Mouse (Mus musculus): ENCODE data around the gene Tns4.

Tns4 gene

GRCm38 (mm10) chr11:99089077-99089601 is at the start of gene Tns4:
TSS of gene Tns4 (minus strand) at chr11:99089306.
- no peak for DNase-seq

DNA sequence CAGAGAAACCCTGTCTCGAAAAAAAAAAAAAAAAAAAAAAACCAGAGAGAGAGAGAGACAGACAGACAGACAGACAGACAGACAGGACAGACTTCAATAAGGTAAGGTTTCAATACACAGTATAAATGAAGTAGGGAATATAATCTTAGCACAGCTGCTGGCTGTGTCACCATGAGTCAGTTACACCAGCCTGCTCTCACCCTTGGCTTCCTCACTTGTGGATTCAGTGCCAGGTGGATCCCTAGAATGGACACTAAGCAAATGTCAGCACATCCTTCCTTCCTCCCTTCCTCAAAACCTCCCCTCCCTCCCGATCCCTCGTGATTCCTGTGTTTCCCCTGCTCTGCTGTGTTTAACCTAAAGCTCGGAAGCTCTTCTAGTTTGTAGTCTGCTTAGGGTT is 48.3 kb upstream of the Tns4 start:
- no peak for DNase-seq

DNA sequence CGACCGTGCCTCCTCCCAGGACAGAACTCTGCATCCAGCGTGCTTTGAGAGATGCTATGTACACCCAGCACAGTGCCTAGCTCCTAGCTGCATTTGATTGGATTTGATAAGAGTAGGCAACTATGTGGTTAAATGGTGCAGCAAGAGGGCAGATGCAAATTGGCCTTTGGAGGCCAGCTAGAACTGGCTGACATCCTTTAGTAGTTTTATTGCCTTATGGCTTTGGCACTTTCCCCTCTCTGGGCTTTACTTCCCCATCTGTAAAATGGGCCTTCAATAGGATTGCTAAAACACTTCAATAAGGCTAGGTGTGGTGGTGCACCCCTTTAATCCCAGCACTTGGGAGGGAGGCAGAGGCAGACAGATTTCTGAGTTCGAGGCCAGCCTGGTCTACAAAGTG is 47.9 kb upstream of the Tns4 start:
- no peak for DNase-seq

DNA sequence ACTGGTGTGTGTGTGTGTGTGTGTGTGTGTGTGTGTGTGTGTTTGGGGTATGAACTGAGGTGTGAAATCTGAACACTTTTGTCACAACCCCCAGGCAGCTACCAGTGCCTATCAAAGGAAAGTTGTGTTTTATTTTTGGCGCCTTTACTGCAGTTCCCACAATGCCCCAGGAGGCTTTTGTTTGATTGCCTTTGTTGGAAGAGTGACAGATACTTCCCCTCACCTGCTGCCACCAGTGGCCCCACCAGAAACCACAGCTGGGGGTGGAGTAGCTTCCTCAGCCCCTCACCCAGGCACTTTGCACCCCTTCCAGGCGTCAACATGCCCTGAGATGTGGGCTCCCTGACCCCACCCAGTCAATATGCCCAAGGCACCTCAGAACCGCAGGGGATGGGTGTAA is 47.3 kb upstream of the Tns4 start:
- DNase-seq: no peak

DNA sequence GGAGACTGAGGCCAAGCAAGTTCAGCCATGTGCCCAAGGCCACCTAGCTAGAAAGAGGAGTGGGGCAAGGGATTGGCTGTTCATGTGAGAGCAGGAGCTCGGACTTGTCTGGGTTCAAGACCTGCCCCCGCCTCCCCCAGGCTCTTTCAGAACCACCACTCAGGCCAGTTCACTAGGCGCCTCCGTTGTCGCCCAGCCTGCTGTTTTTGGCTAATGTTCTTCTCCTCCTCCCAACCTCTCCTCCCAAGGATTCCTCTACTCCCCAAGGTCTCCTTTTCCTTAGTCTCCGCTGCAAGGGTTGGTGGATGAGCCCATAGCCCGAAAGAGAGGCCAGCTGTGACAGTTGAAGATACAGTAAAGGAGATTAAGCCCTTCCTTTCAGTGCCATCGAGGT is 45.9 kb upstream of the Tns4 start:
- DNase-seq: no peak

DNA sequence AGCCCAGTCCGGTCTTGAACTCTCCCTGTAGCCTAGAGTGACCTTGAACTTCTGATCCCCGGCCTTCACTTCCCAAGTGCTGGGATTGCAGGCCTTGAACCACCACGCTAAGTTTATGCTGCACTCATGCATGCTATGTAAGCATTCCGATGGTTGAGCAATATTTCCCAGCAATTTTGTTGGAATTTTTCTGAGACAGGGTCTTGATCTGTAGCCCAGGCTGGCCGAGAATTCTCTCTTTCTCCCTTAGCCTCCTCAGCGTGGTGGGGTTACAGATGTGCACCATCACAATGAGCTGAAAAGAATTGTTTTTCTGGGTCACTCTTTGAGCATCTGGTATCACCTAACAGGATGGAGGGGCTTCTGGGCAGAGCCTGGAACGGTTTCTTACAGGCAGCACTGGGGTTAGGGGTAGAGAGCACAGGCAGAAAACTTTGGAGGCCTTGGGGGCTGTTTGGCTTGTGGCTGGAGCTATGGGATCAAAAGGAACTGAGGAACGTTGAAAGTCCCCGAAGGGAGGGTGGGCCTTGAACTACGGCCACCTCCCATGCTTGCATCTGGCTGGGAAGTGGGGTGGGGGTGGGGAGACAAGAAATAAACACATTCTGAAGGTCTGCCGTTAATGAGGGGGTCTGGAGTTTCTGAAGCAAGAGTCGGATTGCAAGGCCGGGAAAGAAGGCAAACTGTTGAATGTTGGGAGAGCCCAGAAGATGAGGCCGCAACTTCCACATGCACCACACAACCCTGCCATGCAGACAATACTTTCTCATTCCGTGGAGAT is 45.4 kb upstream of the Tns4 start:
- DNase-seq: no peak

GRCm38 (mm10) chr11:99133285-99133897 is 44.3 kb upstream of the Tns4 start:
- DNase-seq: no peak

DNA sequence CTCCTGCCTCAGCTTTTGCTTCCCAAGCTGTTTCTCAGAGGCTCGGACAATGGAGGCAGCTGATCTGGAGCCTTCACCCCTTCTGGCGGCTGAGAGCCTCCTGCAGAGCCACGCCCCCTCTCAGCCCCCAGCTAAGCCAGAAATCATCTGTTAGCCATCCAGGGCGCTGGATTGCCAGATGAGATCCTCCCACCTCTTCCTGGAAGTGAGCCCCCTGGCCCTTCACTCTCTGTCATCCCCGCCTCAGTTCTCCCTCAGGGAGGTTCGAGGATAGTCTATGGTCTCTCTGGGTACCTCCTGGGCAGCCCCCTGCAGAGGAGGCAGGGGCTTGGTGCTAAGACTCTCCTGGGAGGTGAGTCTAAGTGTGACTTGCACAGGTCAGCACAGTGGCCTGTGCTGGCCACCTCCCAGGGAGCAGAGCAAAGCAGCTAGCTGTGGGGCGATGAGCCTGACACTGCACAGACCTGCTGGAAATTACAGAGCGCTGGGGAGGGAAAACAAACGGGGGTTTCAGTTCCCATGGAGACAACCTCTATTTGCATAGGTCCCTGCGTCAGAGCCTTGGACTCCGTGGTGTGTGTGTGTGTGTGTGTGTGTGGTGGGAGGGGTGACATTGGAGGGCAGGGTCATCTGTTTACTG is 43.1 kb upstream of the Tns4 start:
- DNase-seq: no peak

DNA sequence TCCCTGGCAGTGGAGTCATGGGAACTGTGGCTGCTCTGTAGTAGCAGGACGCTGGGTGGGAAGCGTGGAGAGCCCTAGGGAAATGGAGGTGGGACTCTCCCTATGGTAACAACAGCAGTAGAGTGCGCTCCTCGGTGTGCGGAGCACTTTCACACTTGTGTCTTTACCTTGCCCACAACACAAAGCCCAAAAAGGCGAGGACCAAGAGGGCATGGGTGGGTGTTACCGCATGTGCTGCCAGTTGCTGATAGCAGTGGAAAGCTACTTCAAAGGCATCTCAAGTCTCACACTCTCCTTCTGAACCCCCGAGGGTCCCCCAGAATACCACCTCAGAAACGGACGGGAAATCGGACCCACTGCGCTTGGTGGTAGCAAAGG is 42.3 kb upstream of the Tns4 start:
- DNase-seq: no peak

DNA sequence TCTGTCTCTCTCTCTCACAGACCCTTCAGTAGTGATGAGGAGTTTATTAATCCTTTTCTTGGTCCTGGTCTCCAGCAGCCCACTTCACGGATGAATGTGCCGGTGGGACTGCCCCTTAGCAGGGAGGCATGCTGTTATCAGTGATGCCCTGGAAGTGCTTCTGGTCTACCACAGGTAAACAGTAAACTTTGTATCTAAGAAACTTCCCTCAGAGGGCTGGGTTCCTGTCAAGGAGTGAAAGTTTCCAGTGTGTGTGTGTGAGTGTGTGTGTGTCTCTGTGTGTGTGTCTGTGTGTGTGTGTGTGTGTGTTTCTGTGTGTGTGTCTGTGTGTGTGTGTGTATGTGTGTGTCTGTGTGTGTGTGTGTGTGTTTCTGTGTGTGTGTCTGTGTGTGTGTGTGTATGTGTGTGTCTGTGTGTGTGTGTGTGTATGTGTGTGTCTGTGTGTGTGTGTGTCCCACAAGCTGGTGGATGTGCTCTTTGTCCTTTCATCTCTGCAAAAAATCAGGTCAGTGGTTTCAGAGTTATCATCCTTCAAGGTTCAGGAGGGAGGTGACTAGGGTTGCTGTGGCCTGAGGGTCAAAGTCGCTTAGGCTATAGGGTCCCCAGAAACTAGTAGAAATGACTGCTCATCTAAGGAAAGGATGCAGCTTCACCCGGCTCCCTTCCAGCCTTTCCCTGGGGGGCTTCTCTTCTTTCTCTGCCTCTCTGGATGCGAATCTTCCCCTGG is 41.8 kb upstream of the Tns4 start:
- no peak for DNase-seq

DNA sequence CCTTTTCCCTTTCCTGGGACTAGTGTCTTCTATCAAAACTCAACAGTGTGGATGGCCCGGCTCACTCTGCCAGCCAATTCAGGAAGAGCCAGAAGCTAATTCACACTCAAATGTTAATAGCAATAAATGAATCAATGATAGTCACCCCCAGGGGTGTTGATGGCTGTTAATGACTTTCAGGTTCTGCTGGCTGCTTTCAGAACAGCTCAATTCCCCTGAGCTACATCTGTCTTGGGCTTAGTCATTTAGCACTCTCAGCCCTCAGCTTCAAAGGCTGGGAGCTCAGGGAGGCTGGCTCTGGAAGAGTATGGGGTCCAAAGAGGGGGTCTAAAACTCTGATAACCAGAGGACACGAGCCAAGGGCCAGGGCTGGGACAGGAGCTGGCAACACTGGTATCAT is 40.2 kb upstream of the Tns4 start:
- no peak for DNase-seq

DNA sequence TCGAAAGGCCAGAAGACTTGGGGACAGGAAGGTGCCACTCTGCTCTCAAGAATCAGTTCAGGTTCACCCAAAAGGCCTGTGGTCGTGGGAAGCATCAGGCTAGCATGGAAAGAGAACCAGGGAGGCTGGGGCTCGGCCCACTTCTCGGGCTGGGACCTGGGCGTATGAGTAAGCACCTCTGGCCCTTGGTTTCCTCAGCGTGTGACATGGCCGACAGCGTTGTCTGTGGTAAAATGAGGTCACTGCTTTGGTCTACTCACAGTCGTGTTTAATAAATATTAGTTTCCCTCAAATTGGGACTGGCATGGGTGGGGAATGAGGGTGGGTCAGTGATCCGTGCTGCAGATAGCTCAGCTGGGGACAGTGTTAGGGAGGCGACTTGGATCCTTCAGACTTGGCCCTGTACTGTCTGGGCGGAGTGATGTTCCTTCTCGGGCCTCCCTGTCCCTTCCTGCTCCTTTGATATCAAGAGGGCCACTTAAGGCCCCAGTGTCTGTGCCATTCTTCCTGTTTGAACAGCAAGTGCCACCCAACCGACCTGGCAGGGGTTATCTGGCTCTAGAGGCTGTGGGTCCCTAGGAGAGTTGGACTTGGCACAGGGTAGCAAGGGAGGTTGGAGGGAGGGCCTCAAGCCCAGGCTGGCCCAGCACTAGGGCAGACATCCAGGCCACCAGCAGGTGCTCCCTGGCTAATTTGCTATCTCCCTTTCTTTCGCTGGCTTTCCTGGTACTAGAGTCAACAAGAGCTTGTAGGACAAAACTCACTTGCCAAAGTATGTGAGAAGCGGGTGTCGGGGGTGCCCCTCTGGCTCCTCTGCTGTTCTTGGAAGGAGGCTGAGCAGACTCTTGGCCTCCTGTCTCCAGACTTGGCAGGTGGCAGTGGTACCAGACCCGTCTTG is 38.9 kb upstream of the Tns4 start:
- DNase-seq: no peak

DNA sequence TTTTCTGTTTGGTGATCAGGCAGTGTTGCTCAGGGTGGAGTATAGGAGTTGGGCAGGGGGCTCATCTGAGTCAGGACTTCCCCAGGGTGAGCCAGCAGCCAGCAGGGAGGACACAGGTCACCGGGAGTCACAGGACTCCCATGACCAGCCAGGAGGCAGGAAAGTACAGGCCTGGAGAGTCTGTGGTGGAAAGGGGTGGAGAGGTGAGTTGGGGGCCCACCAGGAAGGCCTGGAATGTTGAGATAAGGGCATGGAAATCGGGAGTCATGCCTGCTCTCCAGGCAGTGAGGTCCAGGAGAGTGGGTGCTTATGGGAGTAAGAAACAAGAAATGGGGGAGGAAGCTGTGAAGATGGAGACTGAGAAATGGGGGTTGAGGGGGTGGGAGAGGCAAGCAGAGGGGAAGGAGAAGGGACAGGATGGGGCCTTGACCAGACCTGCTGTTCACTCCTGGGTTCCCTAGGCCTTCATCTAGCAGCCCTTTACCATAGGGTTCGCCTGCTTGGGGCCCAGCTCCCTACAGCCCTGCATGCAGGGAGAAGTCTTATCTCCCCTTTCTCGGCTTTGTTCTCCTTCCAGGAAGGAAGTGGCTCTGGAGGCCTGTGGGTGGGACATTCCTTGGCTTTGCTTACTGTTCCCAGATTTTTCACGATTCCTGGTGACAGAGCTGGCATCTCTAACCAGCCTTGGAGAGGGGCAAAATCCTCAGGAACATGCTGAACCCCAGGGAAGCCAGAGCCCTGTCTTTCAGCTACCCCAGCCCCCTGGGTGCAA is 37.6 kb upstream of the Tns4 start:
- DNase-seq: no peak

DNA sequence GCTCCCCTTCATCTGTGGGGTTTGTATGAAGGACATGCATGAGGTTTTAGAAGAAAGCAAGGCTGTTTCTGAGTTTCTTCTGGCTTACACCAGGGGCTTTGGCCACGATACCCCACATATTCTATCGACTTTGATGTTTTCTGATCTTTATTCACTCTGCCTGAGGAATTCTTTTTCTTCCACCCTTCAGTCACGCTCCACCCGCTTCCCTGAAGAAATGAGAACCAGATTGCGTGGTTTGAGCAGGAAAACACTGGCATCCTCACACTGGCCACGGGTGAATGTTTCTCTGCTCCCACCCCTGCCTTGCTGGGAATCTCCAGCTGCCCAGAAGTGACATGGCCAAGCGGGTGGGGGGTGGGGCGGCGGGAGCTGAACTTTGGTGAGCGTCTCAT is 35.5 kb upstream of the Tns4 start:
- DNase-seq: no peak

DNA sequence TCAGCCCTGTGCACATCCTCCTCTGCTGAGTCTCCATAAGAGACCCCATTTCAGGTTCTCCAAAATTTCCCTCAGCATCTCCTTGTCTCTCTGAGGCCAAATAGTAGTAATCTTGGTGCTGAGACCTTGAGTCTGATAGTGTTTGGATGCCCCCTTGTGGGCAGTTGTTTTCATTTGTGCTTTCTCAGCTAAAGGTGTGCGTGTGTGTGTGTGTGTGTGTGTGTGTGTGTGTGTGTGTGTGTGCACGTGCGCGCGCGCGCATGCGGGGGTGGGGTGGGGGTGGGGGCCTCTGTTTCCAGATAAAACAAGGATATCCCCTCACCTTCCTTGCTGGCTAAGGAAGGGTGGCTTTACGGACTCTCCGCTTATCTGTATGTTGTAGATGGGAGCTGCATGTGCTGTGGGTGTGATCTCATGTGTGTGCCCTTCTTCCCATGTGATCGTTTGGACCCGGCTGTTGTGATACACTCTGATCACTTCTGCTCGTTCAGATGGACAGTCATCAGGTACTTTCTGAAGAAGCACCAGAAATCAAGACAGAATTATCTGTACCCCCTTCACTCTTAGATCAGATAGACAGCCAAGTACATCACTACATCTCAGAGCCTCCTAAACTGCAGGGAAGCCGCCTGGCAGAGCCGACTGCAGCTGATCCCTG is 35.0 kb upstream of the Tns4 start:
- DNase-seq: peak; percentile 32

DNA sequence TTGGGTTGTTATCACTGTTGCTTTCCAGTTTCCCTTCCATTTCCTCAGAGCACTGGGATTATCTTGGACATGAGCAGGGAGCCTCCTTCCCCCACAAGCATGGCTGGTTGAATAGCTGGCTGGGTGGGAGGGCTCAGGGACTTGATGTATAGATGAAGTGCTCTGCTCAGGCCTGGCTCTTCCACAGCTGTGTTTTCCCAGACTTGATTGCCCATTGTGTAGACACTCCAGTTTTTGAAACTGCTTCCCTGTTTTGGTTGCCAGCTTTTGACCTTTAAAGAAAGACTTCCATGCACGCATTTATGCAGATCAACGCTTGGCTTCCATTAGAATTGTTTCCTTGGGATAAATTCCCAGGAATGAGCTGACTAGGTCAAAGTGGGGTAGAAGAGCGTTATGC is 33.6 kb upstream of the Tns4 start:
- DNase-seq: no peak

DNA sequence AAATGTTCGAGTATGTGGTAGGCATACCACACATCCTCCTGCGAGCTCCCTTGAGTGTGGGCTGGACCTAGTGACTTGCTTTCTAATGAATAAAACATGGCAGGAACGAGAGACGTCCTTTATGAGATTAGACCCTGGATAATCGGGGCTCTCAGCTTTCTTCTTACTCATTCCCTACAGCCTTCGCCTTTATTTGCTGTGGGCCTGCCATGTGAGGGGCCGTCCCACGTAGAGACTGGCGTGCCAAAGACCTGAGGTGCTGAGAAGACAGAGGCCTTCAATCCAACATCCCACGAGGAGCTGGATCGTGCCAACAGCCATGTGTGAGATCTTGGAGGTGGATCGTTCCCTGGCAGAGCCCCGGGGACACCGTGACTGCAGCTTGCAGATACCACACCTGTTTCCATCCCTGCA is 32.1 kb upstream of the Tns4 start:
- peak; percentile 49 for DNase-seq

DNA sequence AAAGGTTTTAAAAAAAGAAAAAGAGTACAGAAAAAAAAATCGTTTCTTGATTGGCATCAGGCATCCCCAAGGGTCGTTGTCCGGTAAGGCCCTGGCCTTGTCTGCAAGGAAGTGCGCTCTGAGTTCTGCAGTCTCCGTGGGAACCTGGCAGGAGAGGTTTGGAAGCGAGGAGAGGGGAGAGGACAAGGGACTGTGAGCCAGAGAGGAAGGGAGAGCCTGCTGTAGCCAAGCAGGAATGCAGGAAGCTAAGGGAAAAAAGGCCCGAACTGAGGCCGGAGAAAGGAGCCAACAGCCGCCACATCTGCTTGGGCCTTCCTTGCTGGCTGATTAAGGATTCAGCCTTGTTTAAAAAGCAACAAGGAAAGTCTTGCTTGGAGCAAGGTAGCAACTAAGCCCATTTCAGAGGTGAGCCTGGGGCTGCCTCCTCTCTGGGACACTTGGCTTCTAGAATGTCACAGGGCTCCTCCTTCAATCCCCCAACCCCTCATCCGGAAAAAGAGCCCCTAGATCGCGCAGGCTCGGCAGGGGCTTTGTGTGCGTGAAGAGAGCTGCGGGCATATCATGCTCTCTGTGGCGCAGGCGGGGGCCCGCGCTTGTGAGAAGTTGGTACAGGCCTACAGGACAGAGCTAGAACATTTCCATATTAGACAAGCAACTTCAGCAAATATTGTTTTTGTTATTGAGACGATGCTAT is 31.6 kb upstream of the Tns4 start:
- DNase-seq: no peak

DNA sequence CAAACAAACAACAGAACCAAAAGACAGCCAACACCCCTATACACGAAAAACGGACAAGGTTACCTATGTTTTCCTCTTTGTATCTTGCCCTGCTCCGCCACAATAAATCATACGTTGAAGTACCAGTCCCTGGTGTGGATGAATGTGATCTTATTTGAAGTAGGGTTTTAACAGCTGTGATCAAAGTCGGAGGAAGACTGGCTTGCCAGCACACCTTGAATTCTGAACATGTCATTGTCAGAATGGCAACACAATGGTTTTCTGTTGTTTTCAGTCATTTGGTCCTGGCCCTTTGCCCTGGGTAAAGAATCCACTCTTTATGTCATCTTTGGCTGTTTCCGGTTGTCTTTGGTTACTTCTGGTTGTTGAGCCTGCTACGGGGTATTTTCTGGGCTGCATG is 29.9 kb upstream of the Tns4 start:
- DNase-seq: no peak

- DNase-seq: no peak
Observed at GRCm38 (mm10) chr11:99118420-99118819, 29.3 kb upstream of the Tns4 start.
